Mouse (Mus musculus) MEL (cell line): ENCODE measurements around the gene 4930404H24Rik.

Experiments
- E2F4 ChIP-seq: IDR thresholded peaks from 2 replicates; pipeline ENCODE4 v1.6.1; 2011; ENCODE audit warnings: low read depth, low read length, improper control_type of control experiment, borderline replicate concordance
- MXI1 ChIP-seq: IDR thresholded peaks from 2 replicates; pipeline ENCODE4 v1.6.1; 2011; ENCODE audit warnings: mild to moderate bottlenecking, low read depth, low read length, improper control_type of control experiment
- SIN3A ChIP-seq: IDR thresholded peaks from 2 replicates; pipeline ENCODE4 v1.6.1; 2012; ENCODE audit warnings: low read length, improper control_type of control experiment, inconsistent platforms

- TF ChIP-seq MXI1: no peak
- no peak for TF ChIP-seq E2F4
- TF ChIP-seq SIN3A: no peak
Observed at GRCm38 (mm10) chr2:153481861-153482120, 10.8 kb upstream of the 4930404H24Rik start.
